Mouse (Mus musculus): ENCODE data around the gene Mthfr. TPM values are rescaled to one million over a fixed set of nuclear protein-coding genes. Genes with fewer than 3 reads are reported as not detected.

Gene Mthfr
- polyA plus RNA-seq, 1 experiment, result 32.2 TPM

DNA sequence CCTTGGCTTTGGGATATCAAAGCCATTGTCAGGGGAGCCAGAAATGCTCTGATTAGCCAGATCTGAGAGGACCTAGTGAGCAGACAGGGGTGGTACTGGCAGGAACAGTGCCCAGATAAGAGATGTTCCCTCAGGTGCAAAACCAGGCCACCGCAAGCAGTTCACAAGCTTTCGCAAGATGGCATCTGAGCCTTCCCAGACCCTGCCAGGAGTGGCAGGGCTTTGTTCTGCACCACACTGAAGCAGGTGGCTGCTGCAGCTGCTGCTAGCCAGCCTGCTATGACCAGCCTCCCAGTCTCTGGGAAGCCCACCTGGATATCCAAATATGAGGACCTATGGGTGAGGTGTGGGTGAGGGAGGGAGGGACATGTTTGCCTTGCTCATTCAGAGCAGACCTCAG is 59.1 kb downstream of the Mthfr start:
- no peaks in the 10 kb centered on the region for H3K4me1 ChIP-seq (ENCODE audit: control insufficient read depth, insufficient read depth, low read length)
- no peak overlapping the region for H3K27ac ChIP-seq (ENCODE audit: insufficient read depth, low read length)
- no peak overlapping the region for H3K4me3 ChIP-seq (ENCODE audit: insufficient read depth, low read length)
- TF ChIP-seq POLR2A (IDR thresholded peaks at IDR 0.05; ENCODE audit: extremely low read depth, insufficient read depth, low read length) (no peak), CTCF (IDR thresholded peaks at IDR 0.05; ENCODE audit: extremely low read depth, insufficient read depth, low read length) (no peak)

- Histone ChIP-seq H3K27ac (ENCODE audit: insufficient read depth, low read length) (no peak overlapping the region), H3K4me3 (ENCODE audit: insufficient read depth, low read length) (no peak overlapping the region), H3K4me1 (ENCODE audit: control insufficient read depth, insufficient read depth, low read length) (no peaks in the 10 kb centered on the region)
- TF ChIP-seq POLR2A (IDR thresholded peaks at IDR 0.05; ENCODE audit: extremely low read depth, insufficient read depth, low read length), result no peak
- no peak for TF ChIP-seq CTCF (IDR thresholded peaks at IDR 0.05; ENCODE audit: extremely low read depth, insufficient read depth, low read length)
Observed at GRCm38 (mm10) chr4:148098666-148099065, 59.8 kb downstream of the Mthfr start.

- TF ChIP-seq POLR2A (IDR thresholded peaks at IDR 0.05; ENCODE audit: extremely low read depth, insufficient read depth, low read length) (no peak), CTCF (IDR thresholded peaks at IDR 0.05; ENCODE audit: extremely low read depth, insufficient read depth, low read length) (peak; percentile 44)
- H3K4me3 ChIP-seq (ENCODE audit: insufficient read depth, low read length), result peak overlapping the region; percentile 9; the same call in 1 of the 2 replicates
- no peak overlapping the region for H3K27ac ChIP-seq (ENCODE audit: insufficient read depth, low read length)
- no peaks in the 10 kb centered on the region for H3K4me1 ChIP-seq (ENCODE audit: control insufficient read depth, insufficient read depth, low read length)
Observed at GRCm38 (mm10) chr4:148101801-148102527, 63.1 kb downstream of the Mthfr start.

DNA sequence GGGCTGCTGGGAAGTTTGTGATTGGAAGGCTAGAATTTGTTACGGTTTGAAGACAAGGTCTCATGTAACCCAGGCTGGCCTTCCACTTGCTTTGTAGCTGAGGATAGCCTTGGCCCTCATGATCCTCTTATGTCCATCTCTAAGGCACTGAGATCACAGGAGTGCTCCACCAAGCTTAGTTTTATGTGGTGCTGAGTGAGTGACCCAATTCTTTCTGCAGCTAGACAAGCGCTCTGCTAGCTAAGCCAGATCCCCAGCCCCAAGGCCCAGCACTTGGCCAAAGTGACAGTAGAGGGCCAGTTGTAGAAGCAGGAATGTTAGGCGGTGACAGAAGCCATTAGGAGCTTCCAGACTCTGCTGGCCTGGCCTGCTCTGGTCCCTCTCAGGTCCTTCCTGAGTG is 65.3 kb downstream of the Mthfr start:
- no peak overlapping the region for H3K4me3 ChIP-seq (ENCODE audit: insufficient read depth, low read length)
- no peaks in the 10 kb centered on the region for H3K4me1 ChIP-seq (ENCODE audit: control insufficient read depth, insufficient read depth, low read length)
- no peak overlapping the region for H3K27ac ChIP-seq (ENCODE audit: insufficient read depth, low read length)
- TF ChIP-seq POLR2A (IDR thresholded peaks at IDR 0.05; ENCODE audit: extremely low read depth, insufficient read depth, low read length) (no peak), CTCF (IDR thresholded peaks at IDR 0.05; ENCODE audit: extremely low read depth, insufficient read depth, low read length) (no peak)

DNA sequence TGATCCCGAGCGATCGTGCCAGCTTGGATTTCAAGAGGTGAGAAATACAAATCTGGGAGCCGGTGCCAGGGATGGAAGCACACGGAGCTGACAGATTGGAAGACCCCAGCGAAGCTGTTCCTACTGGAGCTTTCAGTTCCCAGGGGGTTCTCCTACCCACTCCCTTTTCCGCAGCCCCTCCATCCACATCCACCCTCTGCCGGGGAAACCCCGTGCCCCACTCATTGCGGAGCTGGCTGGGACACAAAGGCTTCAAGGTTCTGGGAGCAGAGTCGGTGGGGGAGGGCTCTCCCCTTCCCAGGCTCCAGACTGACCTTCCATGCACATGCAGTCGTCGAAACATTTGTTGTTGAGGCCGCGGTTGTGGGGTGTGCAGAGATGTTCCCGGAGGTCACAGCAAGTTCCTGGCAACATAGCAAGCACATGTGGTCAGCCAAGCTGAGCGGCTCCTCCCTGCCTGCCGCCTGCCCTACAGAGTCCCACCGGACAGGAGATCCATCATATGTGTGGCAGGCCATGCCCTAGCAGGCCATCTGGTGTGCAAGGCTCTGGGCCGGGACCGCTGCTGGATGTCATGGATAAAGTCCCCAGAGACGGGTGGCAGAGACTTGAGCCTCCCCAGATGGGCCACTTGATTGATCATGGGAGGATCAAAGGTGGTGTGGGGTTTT is 68.9 kb downstream of the Mthfr start:
- H3K27ac ChIP-seq (ENCODE audit: insufficient read depth, low read length), result no peak overlapping the region
- TF ChIP-seq CTCF (IDR thresholded peaks at IDR 0.05; ENCODE audit: extremely low read depth, insufficient read depth, low read length) (no peak), POLR2A (IDR thresholded peaks at IDR 0.05; ENCODE audit: extremely low read depth, insufficient read depth, low read length) (no peak)
- no peak overlapping the region for H3K4me3 ChIP-seq (ENCODE audit: insufficient read depth, low read length)

GRCm38 (mm10) chr4:148108565-148109100 is 69.8 kb downstream of the Mthfr start:
- Histone ChIP-seq H3K4me3 (ENCODE audit: insufficient read depth, low read length) (no peak overlapping the region), H3K27ac (ENCODE audit: insufficient read depth, low read length) (no peak overlapping the region), H3K4me1 (ENCODE audit: control insufficient read depth, insufficient read depth, low read length) (no peaks in the 10 kb centered on the region)
- TF ChIP-seq CTCF (IDR thresholded peaks at IDR 0.05; ENCODE audit: extremely low read depth, insufficient read depth, low read length) (no peak), POLR2A (IDR thresholded peaks at IDR 0.05; ENCODE audit: extremely low read depth, insufficient read depth, low read length) (no peak)

More for the DNA sequence above, 68.9 kb downstream of the Mthfr start:
- H3K4me1 ChIP-seq (ENCODE audit: control insufficient read depth, insufficient read depth, low read length), result no peaks in the 10 kb centered on the region

Other genes with a start within 250 kb of the Mthfr start
- gene Zfp984, start 229.3 kb upstream of the Mthfr start, polyA plus RNA-seq (2012; rRNA removed), result 3.7 and 4.0 TPM in 2 replicates
- 9.9 and 10.0 TPM in 2 replicates for gene Zfp933, start 190.7 kb upstream of the Mthfr start, polyA plus RNA-seq (2012; rRNA removed)
- gene Miip, start 170.3 kb upstream of the Mthfr start, polyA plus RNA-seq (2012; rRNA removed), result 57.6 and 62.3 TPM in 2 replicates
- gene Fv1, start 170.1 kb upstream of the Mthfr start, polyA plus RNA-seq (2012; rRNA removed), result 7.1 and 7.8 TPM in 2 replicates
- gene Mfn2, start 134.4 kb upstream of the Mthfr start, polyA plus RNA-seq (2012; rRNA removed), result 101 and 105 TPM in 2 replicates
- 21.9 and 24.4 TPM in 2 replicates for gene Plod1, start 102.3 kb upstream of the Mthfr start, polyA plus RNA-seq (2012; rRNA removed)
- 33.2 TPM in 2 replicates for gene 2510039O18Rik, start 98.2 kb upstream of the Mthfr start, polyA plus RNA-seq (2012; rRNA removed)
- not detected in 2 replicates for gene Nppb, start 53.3 kb upstream of the Mthfr start, polyA plus RNA-seq (2012; rRNA removed)
- gene Nppa, start 38.4 kb upstream of the Mthfr start, polyA plus RNA-seq (2012; rRNA removed), result 0.21 TPM in 2 replicates
- 44.6 and 45.0 TPM in 2 replicates for gene Clcn6, start 256 bp upstream of the Mthfr start, polyA plus RNA-seq (2012; rRNA removed)
- 5.8 and 6.1 TPM in 2 replicates for gene Agtrap, start 49.0 kb downstream of the Mthfr start, polyA plus RNA-seq (2012; rRNA removed)
- 24.2 and 25.2 TPM in 2 replicates for gene Mad2l2, start 91.3 kb downstream of the Mthfr start, polyA plus RNA-seq (2012; rRNA removed)
- gene Draxin, start 91.6 kb downstream of the Mthfr start, polyA plus RNA-seq (2012; rRNA removed), result 0.42 and 0.45 TPM in 2 replicates
- gene Fbxo6, start 113.1 kb downstream of the Mthfr start, polyA plus RNA-seq (2012; rRNA removed), result 38.5 and 41.3 TPM in 2 replicates
- 236 and 238 TPM in 2 replicates for gene Fbxo44, start 121.4 kb downstream of the Mthfr start, polyA plus RNA-seq (2012; rRNA removed)
- 139 and 142 TPM in 2 replicates for gene Fbxo2, start 121.5 kb downstream of the Mthfr start, polyA plus RNA-seq (2012; rRNA removed)
- 19.6 and 20.1 TPM in 2 replicates for gene Disp3, start 248.9 kb downstream of the Mthfr start, polyA plus RNA-seq (2012; rRNA removed)

Measured in cortical plate, adult 2 months (tissue).